Mouse (Mus musculus) CH12.LX (cell line): ENCODE measurements around the gene Ptprm. TPM values are rescaled to one million over a fixed set of nuclear protein-coding genes. Genes with fewer than 3 reads are reported as not detected.

Source experiments
- DNase-seq: peaks from one replicate; pipeline ENCODE4 v3.0.0-alpha.2; 2013; ENCODE audit errors: extremely low read depth
- H3K27ac ChIP-seq: 2 replicates; pipeline ENCODE4 v1.5.1; 2012; ENCODE audit warnings: low read depth, mild to moderate bottlenecking, control low read depth, moderate library complexity; ENCODE audit not compliant: insufficient read depth
- H3K27me3 ChIP-seq: replicated peaks from 2 replicates; pipeline ENCODE3; 2012; ENCODE audit warnings: inconsistent platforms
- H3K36me3 ChIP-seq, 2 experiments: replicated peaks in 1 of 2; 2 replicates each; pipeline versions ENCODE3 to v1.6.1; 2012; ENCODE audit warnings: inconsistent platforms in 1 of 2, low read length in 1 of 2, mild to moderate bottlenecking in 1 of 2, mixed read lengths in 1 of 2, moderate library complexity in 1 of 2; ENCODE audit not compliant: control insufficient read depth in 1 of 2, insufficient read depth in 1 of 2
- H3K4me1 ChIP-seq, 2 experiments: 2 replicates each; pipeline ENCODE4 v1.6.1; 2012; ENCODE audit warnings: inconsistent platforms in 1 of 2, moderate library complexity in 1 of 2; ENCODE audit not compliant: insufficient read depth in 2 of 2, control insufficient read depth in 1 of 2
- H3K4me2 ChIP-seq: 2 replicates; pipeline ENCODE4 v1.6.1; 2012; ENCODE audit warnings: low read depth, mild to moderate bottlenecking, control low read depth; ENCODE audit not compliant: poor library complexity, insufficient read depth, severe bottlenecking
- H3K4me3 ChIP-seq, 3 experiments: fragments of 150-350 bp in 1 of 3; sonication (generic) in 1 of 3; replicated peaks in 1 of 3; 2 replicates each; pipeline versions ENCODE3 to v1.5.1; 2011 to 2012; ENCODE audit warnings: low read depth in 2 of 3, low read length in 2 of 3, mild to moderate bottlenecking in 2 of 3, moderate library complexity in 2 of 3, control low read depth in 1 of 3, improper control_type of control experiment in 1 of 3, inconsistent platforms in 1 of 3, mixed read lengths in 1 of 3; ENCODE audit not compliant: poor library complexity in 1 of 3
- H3K79me2 ChIP-seq: replicated peaks from 2 replicates; pipeline ENCODE4 v1.6.1; 2012; ENCODE audit warnings: mild to moderate bottlenecking, moderate library complexity; ENCODE audit not compliant: control insufficient read depth, poor library complexity, insufficient read depth, severe bottlenecking; ENCODE audit errors: extremely low read depth
- H3K9ac ChIP-seq: 2 replicates; pipeline ENCODE4 v1.6.1; 2012; ENCODE audit warnings: low read depth, mild to moderate bottlenecking, control low read depth, moderate library complexity; ENCODE audit not compliant: insufficient read depth
- H3K9me3 ChIP-seq: replicated peaks from 2 replicates; pipeline ENCODE3; 2012; ENCODE audit warnings: low read length, inconsistent platforms, mixed read lengths
- BHLHE40 ChIP-seq: IDR thresholded peaks from 2 replicates; pipeline ENCODE4 v1.6.1; 2011; ENCODE audit warnings: mild to moderate bottlenecking, low read depth, low read length, improper control_type of control experiment
- CTCF ChIP-seq, 2 experiments: IDR thresholded peaks in 1 of 2; conservative IDR thresholded peaks in 1 of 2; 2 replicates each; pipeline ENCODE4 v1.5.1; 2011 to 2012; ENCODE audit warnings: low read depth in 2 of 2, low read length in 2 of 2, improper control_type of control experiment in 1 of 2, inconsistent platforms in 1 of 2, mild to moderate bottlenecking in 1 of 2, moderate library complexity in 1 of 2
- ELF1 ChIP-seq: IDR thresholded peaks from 2 replicates; pipeline ENCODE4 v1.6.1; 2014; ENCODE audit warnings: low read depth, mild to moderate bottlenecking, inconsistent platforms, low read length, improper control_type of control experiment
- GABPA ChIP-seq: IDR thresholded peaks from 2 replicates; pipeline ENCODE4 v1.6.1; 2012; ENCODE audit warnings: low read depth, low read length, improper control_type of control experiment, inconsistent platforms; ENCODE audit not compliant: insufficient replicate concordance
- IRF4 ChIP-seq: IDR thresholded peaks from 2 replicates; pipeline ENCODE4 v1.6.1; 2014; ENCODE audit warnings: low read depth, mild to moderate bottlenecking, inconsistent platforms, low read length, improper control_type of control experiment
- JUN ChIP-seq: IDR thresholded peaks from 2 replicates; pipeline ENCODE4 v1.6.1; 2011; ENCODE audit warnings: low read depth, mild to moderate bottlenecking, low read length, improper control_type of control experiment, moderate library complexity; ENCODE audit not compliant: insufficient read depth
- JUND ChIP-seq: conservative IDR thresholded peaks from 2 replicates; pipeline ENCODE4 v1.6.1; 2011; ENCODE audit warnings: low read depth, low read length, improper control_type of control experiment
- KAT2A ChIP-seq: IDR thresholded peaks from 2 replicates; pipeline ENCODE4 v1.6.1; 2012; ENCODE audit warnings: low read length, improper control_type of control experiment, inconsistent platforms; ENCODE audit not compliant: insufficient replicate concordance
- MAFK ChIP-seq: IDR thresholded peaks from 2 replicates; pipeline ENCODE4 v1.6.1; 2011; ENCODE audit warnings: low read length, improper control_type of control experiment; ENCODE audit not compliant: insufficient replicate concordance
- MEF2A ChIP-seq: IDR thresholded peaks from 2 replicates; pipeline ENCODE4 v1.6.1; 2014; ENCODE audit warnings: low read depth, mild to moderate bottlenecking, inconsistent platforms, low read length, improper control_type of control experiment, borderline replicate concordance
- MXI1 ChIP-seq: IDR thresholded peaks from 2 replicates; pipeline ENCODE4 v1.6.1; 2011; ENCODE audit warnings: mild to moderate bottlenecking, low read depth, low read length, improper control_type of control experiment
- MYC ChIP-seq: IDR thresholded peaks from 2 replicates; pipeline ENCODE4 v1.6.1; 2011; ENCODE audit warnings: low read depth, mild to moderate bottlenecking, improper control_type of control experiment, low read length
- NELFE ChIP-seq: IDR thresholded peaks from 2 replicates; pipeline ENCODE4 v1.6.1; 2011; ENCODE audit warnings: low read depth, low read length, improper control_type of control experiment
- NRF1 ChIP-seq: IDR thresholded peaks from 2 replicates; pipeline ENCODE4 v1.6.1; 2014; ENCODE audit warnings: low read depth, mild to moderate bottlenecking, inconsistent platforms, low read length, improper control_type of control experiment, moderate library complexity
- PAX5 ChIP-seq: IDR thresholded peaks from 2 replicates; pipeline ENCODE4 v1.6.1; 2012; ENCODE audit warnings: low read length, inconsistent platforms, mixed read lengths
- SIN3A ChIP-seq: IDR thresholded peaks from 2 replicates; pipeline ENCODE4 v1.6.1; 2012; ENCODE audit warnings: low read length, improper control_type of control experiment, inconsistent platforms
- SMC3 ChIP-seq: IDR thresholded peaks from 2 replicates; pipeline ENCODE4 v1.6.1; 2011; ENCODE audit warnings: low read depth, low read length, improper control_type of control experiment
- TBP ChIP-seq: conservative IDR thresholded peaks from 2 replicates; pipeline ENCODE4 v1.6.1; 2011; ENCODE audit warnings: low read depth, low read length, improper control_type of control experiment
- USF2 ChIP-seq: conservative IDR thresholded peaks from 2 replicates; pipeline ENCODE4 v1.6.1; 2011; ENCODE audit warnings: low read depth, low read length, improper control_type of control experiment
- ZC3H11A ChIP-seq: IDR thresholded peaks from 2 replicates; pipeline ENCODE4 v1.6.1; 2012; ENCODE audit warnings: low read depth, mild to moderate bottlenecking, inconsistent platforms, low read length, improper control_type of control experiment
- ZMIZ1 ChIP-seq: IDR thresholded peaks from 2 replicates; pipeline ENCODE4 v1.6.1; 2012; ENCODE audit warnings: low read depth, mild to moderate bottlenecking, inconsistent platforms, low read length, improper control_type of control experiment
- ZNF384 ChIP-seq: IDR thresholded peaks from 2 replicates; pipeline ENCODE4 v1.6.1; 2012; ENCODE audit warnings: low read depth, low read length, improper control_type of control experiment, inconsistent platforms
- dilution Hi-C: fragments of 300-500 bp; cut with MboI; formaldehyde crosslinking; loops from 2 replicates; pipeline ENCODE4 v1.14.3; 2020; ENCODE audit warnings: low sequenced_read_pairs; ENCODE audit not compliant: extremely low pct_unique_long_range_greater_than_20kb, extremely low pct_ligation_motif_present
- in situ Hi-C: fragments of 300-500 bp; cut with MboI; formaldehyde crosslinking; loops from 3 replicates; pipeline ENCODE4 v1.14.3; 2019; ENCODE audit warnings: low sequenced_read_pairs, low pct_ligation_motif_present, low pct_unique_long_range_greater_than_20kb, mixed read lengths
- polyA plus RNA-seq: library from polyadenylated mRNA; unstranded; fragments of >175 nt; gene quantifications from 2 replicates; pipeline ENCODE4 v1.2.1, GENCODE M21; 2012; ENCODE audit warnings: low read depth; ENCODE audit not compliant: insufficient read length
- total RNA-seq, 2 experiments: library from RNA; depleted of rRNA; stranded (reverse); fragments of 300-350 nt in 1 of 2; fragments of >200 nt in 1 of 2; gene quantifications; 2 replicates each; pipeline ENCODE4 v1.2.3; 2012 to 2014

Gene Ptprm
- total and polyA plus RNA-seq, 3 experiments = not detected

- in situ Hi-C loops (no loop called here), dilution Hi-C loops (no loop called here)
- Histone ChIP-seq H3K4me1 (no peaks in the 10 kb centered on the region), H3K36me3 (no peaks in the 10 kb centered on the region), H3K4me2 (no peak overlapping the region), H3K9me3 (peaks cover 73% of the 10 kb centered on the region), H3K9ac (no peak overlapping the region), H3K4me3 (no peak overlapping the region), H3K79me2 (no peaks in the 10 kb centered on the region), H3K27ac (no peak overlapping the region), H3K27me3 (no peaks in the 10 kb centered on the region)
- TF ChIP-seq USF2 (no peak), SMC3 (no peak), IRF4 (no peak), KAT2A (no peak), NRF1 (no peak), ELF1 (no peak), ZNF384 (no peak), ZMIZ1 (no peak), MAFK (no peak), MXI1 (no peak), MEF2A (no peak)
- no peak for DNase-seq
These were observed 306.6 kb downstream of the Ptprm start for GRCm38 (mm10) chr17:67047697-67048096.

- Histone ChIP-seq H3K36me3 (no peaks in the 10 kb centered on the region), H3K9ac (no peak overlapping the region), H3K4me3 (no peak overlapping the region), H3K79me2 (no peaks in the 10 kb centered on the region), H3K4me1 (no peaks in the 10 kb centered on the region), H3K9me3 (peaks cover 82% of the 10 kb centered on the region), H3K4me2 (no peak overlapping the region), H3K27ac (no peak overlapping the region), H3K27me3 (no peaks in the 10 kb centered on the region)
- no peak for TF ChIP-seq MYC
- TF ChIP-seq NELFE = no peak
- TF ChIP-seq ELF1 = no peak
- TF ChIP-seq BHLHE40 = no peak
- no peak for TF ChIP-seq MAFK
- no peak for TF ChIP-seq GABPA
- no peak for TF ChIP-seq IRF4
- no peak for TF ChIP-seq PAX5
- no peak for TF ChIP-seq TBP
- no peak for TF ChIP-seq KAT2A
- TF ChIP-seq CTCF (conservative IDR thresholded peaks at IDR 0.05 in 1 of 2, IDR thresholded peaks at IDR 0.05 in 1 of 2; ENCODE audit: low read depth in 2 of 2, low read length in 2 of 2) = no peak
- no peak for TF ChIP-seq JUND
- TF ChIP-seq SIN3A = no peak
- no peak for TF ChIP-seq JUN
- no peak for TF ChIP-seq ZNF384
- no peak for TF ChIP-seq MEF2A
- TF ChIP-seq SMC3 = no peak
- no peak for TF ChIP-seq ZC3H11A
- dilution Hi-C loops (no loop called here), in situ Hi-C loops (no loop called here)
- no peak for DNase-seq
These were observed 315.7 kb downstream of the Ptprm start for GRCm38 (mm10) chr17:67038558-67038957.
